Mouse (Mus musculus): ENCODE results near the gene Sfxn2. TPM values are rescaled to one million over a fixed set of nuclear protein-coding genes. Genes with fewer than 3 reads are reported as not detected.

The Sfxn2 gene
- polyA plus RNA-seq, 1 experiment from 2014 or later: 15.6 TPM

DNA sequence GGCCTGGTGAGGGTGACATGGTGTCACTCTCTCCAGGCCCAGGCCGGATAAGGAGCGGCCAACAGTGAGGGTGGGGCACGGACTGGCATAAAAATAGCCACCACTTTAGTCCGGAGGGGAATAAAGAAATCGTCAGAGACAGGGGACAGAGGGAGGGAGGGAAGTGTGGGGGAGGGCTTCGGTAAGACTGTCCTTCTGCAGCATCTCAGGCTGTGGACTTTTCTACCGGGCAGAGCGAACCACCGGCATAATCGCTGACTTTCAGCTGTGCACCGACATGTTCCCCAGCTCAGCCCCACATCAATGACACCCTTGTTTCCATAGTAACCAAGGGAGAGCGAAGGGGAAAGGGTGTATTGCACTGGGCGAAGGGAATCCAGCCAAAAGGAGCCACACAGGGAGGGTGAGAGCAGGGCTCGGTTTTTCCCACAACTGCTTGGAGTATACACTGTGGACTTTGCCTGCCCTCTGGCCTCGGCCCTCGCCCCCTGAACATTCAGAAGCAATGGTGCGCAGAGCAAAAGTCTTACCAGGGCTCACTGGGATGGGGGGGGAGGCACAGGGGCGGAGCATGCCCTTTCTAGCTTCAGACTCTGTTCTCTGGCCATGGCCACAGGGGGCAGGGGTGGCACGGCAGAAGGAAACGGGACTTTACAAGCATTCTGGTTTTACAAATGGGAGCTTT lies 44.5 kb upstream of the Sfxn2 start:
- Histone ChIP-seq H3K9me3 (ENCODE audit: control insufficient read depth, low read length) (no peaks in the 10 kb centered on the region), H3K4me1 (ENCODE audit: control insufficient read depth, insufficient read depth, low read length) (peaks cover 92% of the 10 kb centered on the region), H3K27ac (replicated peaks; ENCODE audit: low read depth, low read length) (peak overlapping the region; percentile 70; the same call in 1 of the 2 replicates), H3K27me3 (ENCODE audit: control insufficient read depth, insufficient read depth, low read length) (no peaks in the 10 kb centered on the region), H3K4me2 (ENCODE audit: low read depth, severe bottlenecking) (peak overlapping the region; percentile 61), H3K9ac (ENCODE audit: low read length) (no peak overlapping the region), H3K36me3 (ENCODE audit: control insufficient read depth, insufficient read depth, low read length) (no peaks in the 10 kb centered on the region), H3K4me3 (ENCODE audit: low read depth, low read length) (peak overlapping the region; percentile 15)
- WGBS: 1% methylated on average over 20 of the region's 20 CpGs
- ATAC-seq (ENCODE audit: insufficient number of reproducible peaks, low FRiP score, low TSS enrichment, low read depth) (peak; percentile 44), DNase-seq (ENCODE audit: low spot score) (peak; percentile 51)

DNA sequence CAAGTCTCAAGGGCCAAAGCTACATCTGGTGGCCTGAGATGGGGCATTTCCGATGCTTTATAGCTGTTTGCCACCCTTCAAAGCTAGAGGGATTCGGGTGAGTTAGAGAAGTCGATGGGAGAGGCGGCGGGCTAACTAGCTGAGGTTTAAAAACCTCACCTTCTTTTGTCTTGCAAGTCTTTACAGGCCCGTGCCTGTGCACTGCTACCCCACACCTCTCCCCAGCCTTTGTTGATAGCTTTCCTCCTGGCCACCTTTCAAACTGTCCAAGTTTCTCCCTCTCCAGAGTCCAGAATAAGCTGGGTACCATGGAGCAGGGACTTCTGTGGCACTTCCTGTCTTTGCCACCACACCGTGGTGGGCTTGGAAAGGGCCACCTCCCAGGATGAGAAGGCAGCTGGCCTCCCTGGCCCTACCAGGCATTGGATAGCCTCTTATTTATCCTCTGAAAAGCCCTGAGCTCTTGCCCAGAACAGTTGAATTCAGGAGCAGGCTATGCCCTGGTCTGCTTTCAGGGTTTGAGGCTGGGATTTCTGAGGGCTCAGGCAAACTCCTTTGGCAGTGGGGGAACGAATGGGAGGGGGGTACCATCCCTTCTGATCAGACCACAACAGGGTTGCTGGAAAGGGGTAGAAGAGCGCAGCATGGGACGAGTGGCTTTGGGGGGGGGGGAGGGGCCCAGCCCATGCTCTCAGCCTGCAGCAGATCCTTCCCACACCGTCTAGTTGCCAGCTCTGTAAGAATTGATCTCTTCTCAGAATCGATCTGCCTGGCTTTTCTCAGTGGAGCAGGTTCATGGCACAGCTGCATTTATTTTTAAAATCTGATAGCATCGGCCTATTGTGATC lies 43.3 kb upstream of the Sfxn2 start:
- no peaks in the 10 kb centered on the region for H3K36me3 ChIP-seq (ENCODE audit: control insufficient read depth, insufficient read depth, low read length)
- no peaks in the 10 kb centered on the region for H3K27me3 ChIP-seq (ENCODE audit: control insufficient read depth, insufficient read depth, low read length)
- H3K4me3 ChIP-seq (ENCODE audit: low read depth, low read length): no peak overlapping the region
- peak; percentile 48 for DNase-seq (ENCODE audit: low spot score)
- 5% methylated on average over 13 of the region's 13 CpGs for WGBS
- peak overlapping the region; percentile 61 for H3K4me2 ChIP-seq (ENCODE audit: low read depth, severe bottlenecking)
- peak overlapping the region; percentile 70 for H3K27ac ChIP-seq (replicated peaks; ENCODE audit: low read depth, low read length)
- peak overlapping the region; percentile 50 for H3K9ac ChIP-seq (ENCODE audit: low read length)
- H3K9me3 ChIP-seq (ENCODE audit: control insufficient read depth, low read length): no peaks in the 10 kb centered on the region
- ATAC-seq (ENCODE audit: insufficient number of reproducible peaks, low FRiP score, low TSS enrichment, low read depth): no peak
- peaks cover 84% of the 10 kb centered on the region for H3K4me1 ChIP-seq (ENCODE audit: control insufficient read depth, insufficient read depth, low read length)

DNA sequence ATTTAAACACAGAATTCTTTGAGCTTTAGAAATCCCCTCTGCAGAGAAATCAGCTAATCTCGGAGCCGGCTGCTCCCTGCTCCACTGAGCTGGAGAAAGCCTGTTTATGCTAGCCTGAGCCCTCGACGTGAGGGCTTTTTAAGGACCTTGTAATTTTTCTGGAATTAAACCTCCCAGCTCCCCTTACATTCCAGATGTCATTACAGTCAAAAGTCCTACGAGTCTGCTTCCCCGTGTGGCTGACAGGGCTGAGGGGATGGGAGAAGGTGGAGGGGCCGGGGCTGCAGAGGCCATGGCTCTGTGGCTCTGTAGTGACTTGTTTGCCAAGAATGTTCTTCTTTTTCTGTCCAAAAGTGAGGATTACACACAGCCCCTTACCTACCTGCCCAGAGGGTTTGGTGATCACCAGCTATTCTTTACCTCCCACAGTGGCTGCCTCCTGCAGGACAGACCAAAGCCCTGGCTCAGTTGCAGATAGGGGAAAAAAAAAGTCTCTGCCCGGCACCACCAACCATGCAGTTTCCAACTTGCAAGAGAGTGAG lies 42.6 kb upstream of the Sfxn2 start:
- ATAC-seq (ENCODE audit: insufficient number of reproducible peaks, low FRiP score, low TSS enrichment, low read depth) (no peak), DNase-seq (ENCODE audit: low spot score) (no peak)
- Histone ChIP-seq H3K36me3 (ENCODE audit: control insufficient read depth, insufficient read depth, low read length) (no peaks in the 10 kb centered on the region), H3K4me3 (ENCODE audit: low read depth, low read length) (no peak overlapping the region), H3K4me1 (ENCODE audit: control insufficient read depth, insufficient read depth, low read length) (peaks cover 78% of the 10 kb centered on the region), H3K27me3 (ENCODE audit: control insufficient read depth, insufficient read depth, low read length) (no peaks in the 10 kb centered on the region), H3K4me2 (ENCODE audit: low read depth, severe bottlenecking) (no peak overlapping the region), H3K9ac (ENCODE audit: low read length) (peak overlapping the region; percentile 50; the same call in 1 of the 2 replicates), H3K9me3 (ENCODE audit: control insufficient read depth, low read length) (no peaks in the 10 kb centered on the region), H3K27ac (replicated peaks; ENCODE audit: low read depth, low read length) (peak overlapping the region; percentile 70)
- WGBS: 7% methylated on average over 8 of the region's 8 CpGs

DNA sequence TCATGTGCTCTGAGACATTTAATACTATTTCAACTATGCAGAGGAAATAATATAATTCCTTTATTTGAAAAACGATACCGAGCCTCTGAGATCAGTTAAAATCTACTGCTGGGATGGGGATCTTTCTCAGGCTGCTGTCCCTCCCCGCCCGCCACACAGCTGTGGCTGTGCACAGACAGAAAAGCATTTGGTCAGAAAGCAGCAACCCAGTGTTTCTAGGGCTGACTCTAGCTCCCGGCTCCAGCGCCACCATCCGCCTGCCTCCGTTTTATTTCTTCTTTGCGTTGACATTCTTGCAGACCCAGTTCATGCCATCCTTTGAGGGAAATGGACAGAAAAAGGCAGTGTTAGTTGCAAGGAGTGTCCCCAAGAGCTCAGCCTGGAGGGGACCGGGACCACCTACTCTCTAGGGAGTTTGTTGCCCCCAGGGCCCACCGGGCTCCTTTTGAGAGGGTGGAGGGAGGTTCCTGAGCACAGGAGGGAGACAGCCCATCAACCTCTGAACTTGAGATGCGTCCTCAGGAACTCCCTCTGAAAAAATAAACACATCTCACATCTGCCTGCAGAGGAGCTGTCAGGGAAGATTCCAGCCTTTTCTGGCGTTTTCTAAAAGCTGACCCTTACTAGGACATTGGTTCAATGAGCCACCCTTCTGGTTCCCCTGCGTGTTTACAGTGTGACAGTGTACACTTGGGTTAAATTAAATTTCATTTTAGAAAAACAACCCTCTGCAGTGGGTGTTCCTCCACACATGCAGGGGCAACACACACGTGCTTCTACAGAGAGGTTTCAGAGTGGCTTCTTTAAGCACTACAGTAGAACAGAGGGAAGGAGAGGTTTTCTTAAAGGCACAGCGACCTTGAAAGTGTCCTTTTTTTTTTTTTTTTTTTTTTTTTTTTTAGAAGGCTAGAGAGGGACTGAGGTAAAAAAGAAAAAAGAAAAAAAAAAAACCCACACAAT lies 41.8 kb upstream of the Sfxn2 start:
- H3K9ac ChIP-seq (ENCODE audit: low read length): no peak overlapping the region
- no peaks in the 10 kb centered on the region for H3K36me3 ChIP-seq (ENCODE audit: control insufficient read depth, insufficient read depth, low read length)
- 12% methylated on average over 16 of the region's 16 CpGs for WGBS
- H3K4me1 ChIP-seq (ENCODE audit: control insufficient read depth, insufficient read depth, low read length): peaks cover 70% of the 10 kb centered on the region
- H3K27ac ChIP-seq (replicated peaks; ENCODE audit: low read depth, low read length): no peak overlapping the region; the same call in 1 of the 2 replicates
- DNase-seq (ENCODE audit: low spot score) (no peak), ATAC-seq (ENCODE audit: insufficient number of reproducible peaks, low FRiP score, low TSS enrichment, low read depth) (no peak)
- H3K27me3 ChIP-seq (ENCODE audit: control insufficient read depth, insufficient read depth, low read length): no peaks in the 10 kb centered on the region
- no peaks in the 10 kb centered on the region for H3K9me3 ChIP-seq (ENCODE audit: control insufficient read depth, low read length)
- no peak overlapping the region for H3K4me3 ChIP-seq (ENCODE audit: low read depth, low read length)
- H3K4me2 ChIP-seq (ENCODE audit: low read depth, severe bottlenecking): no peak overlapping the region

DNA sequence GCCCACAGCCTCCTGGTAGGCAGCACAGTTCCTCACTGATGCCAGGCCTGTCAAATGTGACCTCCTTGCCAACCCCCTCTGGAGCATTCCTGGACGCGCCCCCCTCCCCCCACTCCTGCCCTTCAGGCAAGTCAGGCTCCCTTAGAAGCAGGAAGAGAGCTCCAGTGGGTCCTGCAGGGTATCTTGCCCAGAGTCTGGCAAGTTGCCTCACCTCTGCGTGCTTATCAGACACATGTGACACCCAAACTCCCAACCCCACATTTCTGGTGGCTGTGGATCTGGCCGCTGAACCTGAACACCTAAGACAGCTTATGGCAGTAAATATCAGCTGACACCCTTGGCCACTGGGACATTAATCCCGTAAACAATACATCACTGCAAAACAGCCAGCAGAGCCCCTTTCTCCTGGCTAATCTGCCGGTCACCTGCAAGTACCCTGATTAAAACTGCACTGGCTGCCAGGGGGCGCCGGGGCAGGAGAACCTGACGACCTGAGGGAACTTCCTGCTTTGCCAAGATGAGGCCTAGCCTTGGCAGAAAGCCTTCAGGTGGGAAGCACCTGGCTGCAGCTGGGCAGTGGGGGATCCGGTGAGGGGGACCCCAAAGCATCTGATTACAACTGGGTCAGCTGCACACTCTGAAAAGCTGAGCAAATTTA lies 41.0 kb upstream of the Sfxn2 start:
- Histone ChIP-seq H3K9ac (ENCODE audit: low read length) (no peak overlapping the region), H3K27me3 (ENCODE audit: control insufficient read depth, insufficient read depth, low read length) (no peaks in the 10 kb centered on the region), H3K9me3 (ENCODE audit: control insufficient read depth, low read length) (no peaks in the 10 kb centered on the region), H3K4me1 (ENCODE audit: control insufficient read depth, insufficient read depth, low read length) (peaks cover 64% of the 10 kb centered on the region), H3K36me3 (ENCODE audit: control insufficient read depth, insufficient read depth, low read length) (no peaks in the 10 kb centered on the region), H3K4me2 (ENCODE audit: low read depth, severe bottlenecking) (no peak overlapping the region), H3K27ac (replicated peaks; ENCODE audit: low read depth, low read length) (no peak overlapping the region; the same call in 1 of the 2 replicates), H3K4me3 (ENCODE audit: low read depth, low read length) (no peak overlapping the region)
- ATAC-seq (ENCODE audit: insufficient number of reproducible peaks, low FRiP score, low TSS enrichment, low read depth): no peak
- 11% methylated on average over 10 of the region's 10 CpGs for WGBS
- DNase-seq (ENCODE audit: low spot score): no peak

DNA sequence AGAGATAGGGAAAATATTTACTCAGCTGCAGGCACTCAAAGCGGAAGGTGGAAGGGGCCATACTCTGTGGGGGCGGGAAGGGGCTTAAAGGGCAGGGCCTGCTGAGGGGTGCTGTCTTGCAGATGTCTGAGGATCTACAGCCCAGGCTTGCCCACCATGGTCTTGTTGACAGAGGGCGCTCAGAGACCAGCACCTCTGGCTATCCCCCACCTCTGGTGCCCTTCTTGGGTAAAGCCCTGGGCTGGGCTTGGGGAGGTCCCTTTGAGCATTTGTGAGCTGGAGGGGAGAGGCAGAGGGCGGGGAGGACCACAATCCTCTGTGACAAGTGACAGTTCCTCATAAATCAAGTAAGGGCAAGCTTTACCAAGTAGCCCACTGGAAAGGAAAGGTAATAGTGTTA lies 40.1 kb upstream of the Sfxn2 start:
- Histone ChIP-seq H3K9me3 (ENCODE audit: control insufficient read depth, low read length) (no peaks in the 10 kb centered on the region), H3K4me2 (ENCODE audit: low read depth, severe bottlenecking) (no peak overlapping the region), H3K27ac (replicated peaks; ENCODE audit: low read depth, low read length) (no peak overlapping the region), H3K9ac (ENCODE audit: low read length) (no peak overlapping the region), H3K4me3 (ENCODE audit: low read depth, low read length) (no peak overlapping the region), H3K4me1 (ENCODE audit: control insufficient read depth, insufficient read depth, low read length) (peaks cover 55% of the 10 kb centered on the region), H3K27me3 (ENCODE audit: control insufficient read depth, insufficient read depth, low read length) (no peaks in the 10 kb centered on the region), H3K36me3 (ENCODE audit: control insufficient read depth, insufficient read depth, low read length) (no peaks in the 10 kb centered on the region)
- ATAC-seq (ENCODE audit: insufficient number of reproducible peaks, low FRiP score, low TSS enrichment, low read depth) (no peak), DNase-seq (ENCODE audit: low spot score) (no peak)
- 44% methylated on average over 4 of the region's 4 CpGs for WGBS

DNA sequence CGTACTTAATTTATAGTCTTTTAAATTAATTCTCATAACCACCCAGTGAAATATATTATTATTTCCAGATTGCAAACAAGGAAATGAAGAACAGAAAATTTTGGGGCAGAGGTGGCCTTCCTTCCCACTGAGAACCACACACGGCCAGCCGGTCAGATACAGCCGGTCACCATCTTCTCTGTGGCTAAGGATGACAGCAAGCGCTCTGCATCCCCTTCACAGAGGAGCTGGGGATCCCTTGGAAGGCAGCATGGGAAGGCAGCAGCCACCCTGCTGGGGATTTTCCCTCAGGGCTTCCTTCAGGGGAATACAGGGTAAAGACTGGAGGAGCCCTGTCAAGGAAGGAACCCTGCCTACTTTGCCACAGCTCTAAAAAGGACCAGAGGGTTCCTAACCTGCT lies 39.6 kb upstream of the Sfxn2 start:
- ATAC-seq (ENCODE audit: insufficient number of reproducible peaks, low FRiP score, low TSS enrichment, low read depth) (no peak), DNase-seq (ENCODE audit: low spot score) (no peak)
- Histone ChIP-seq H3K27me3 (ENCODE audit: control insufficient read depth, insufficient read depth, low read length) (no peaks in the 10 kb centered on the region), H3K4me1 (ENCODE audit: control insufficient read depth, insufficient read depth, low read length) (peaks cover 50% of the 10 kb centered on the region), H3K36me3 (ENCODE audit: control insufficient read depth, insufficient read depth, low read length) (no peaks in the 10 kb centered on the region; the same call in 1 of the 2 replicates), H3K4me2 (ENCODE audit: low read depth, severe bottlenecking) (no peak overlapping the region), H3K9ac (ENCODE audit: low read length) (no peak overlapping the region), H3K9me3 (ENCODE audit: control insufficient read depth, low read length) (no peaks in the 10 kb centered on the region), H3K27ac (replicated peaks; ENCODE audit: low read depth, low read length) (no peak overlapping the region), H3K4me3 (ENCODE audit: low read depth, low read length) (no peak overlapping the region)
- WGBS: 55% methylated on average over 5 of the region's 5 CpGs

Measured in limb, embryonic 11.5 days (tissue).